Mouse (Mus musculus): ENCODE results near the gene Glp2r.

The Glp2r gene

GRCm38 (mm10) chr11:67636201-67636600 lies 134.8 kb downstream of the Glp2r start:
- no peak for DNase-seq (ENCODE audit: low spot score)

GRCm38 (mm10) chr11:67633620-67634229 lies 137.2 kb downstream of the Glp2r start:
- no peak for DNase-seq (ENCODE audit: low spot score)

GRCm38 (mm10) chr11:67632906-67633305 lies 138.0 kb downstream of the Glp2r start:
- no peak for DNase-seq (ENCODE audit: low spot score)

- DNase-seq (ENCODE audit: low spot score): no peak
Measured at GRCm38 (mm10) chr11:67628522-67628921, 142.4 kb downstream of the Glp2r start.

- DNase-seq (ENCODE audit: low spot score): no peak
Measured at GRCm38 (mm10) chr11:67627179-67627578, 143.8 kb downstream of the Glp2r start.

GRCm38 (mm10) chr11:67622340-67622739 lies 148.6 kb downstream of the Glp2r start:
- no peak for DNase-seq (ENCODE audit: low spot score)

- no peak for DNase-seq (ENCODE audit: low spot score)
Measured at GRCm38 (mm10) chr11:67616557-67617239, 154.3 kb downstream of the Glp2r start.

- no peak for DNase-seq (ENCODE audit: low spot score)
Measured at GRCm38 (mm10) chr11:67612158-67612839, 158.7 kb downstream of the Glp2r start.
